Mouse (Mus musculus) myocyte (in vitro differentiated cells): ENCODE data around the gene Magel2.

ENCODE experiments used
- CEBPB ChIP-seq: IDR thresholded peaks from 2 replicates; pipeline ENCODE4 v1.6.1; 2011; ENCODE audit warnings: mild to moderate bottlenecking, moderate library complexity; ENCODE audit not compliant: poor library complexity, insufficient read depth, severe bottlenecking
- E2F4 ChIP-seq: IDR thresholded peaks from one replicate; pipeline ENCODE4 v1.6.1; 2011; ENCODE audit warnings: mild to moderate bottlenecking, control low read depth, moderate library complexity; ENCODE audit not compliant: insufficient read depth
- MAX ChIP-seq: IDR thresholded peaks from one replicate; pipeline ENCODE4 v1.6.1; 2011; ENCODE audit warnings: low read depth, mild to moderate bottlenecking, control low read depth
- MYOD1 ChIP-seq, 3 experiments: IDR thresholded peaks; one replicate each; pipeline ENCODE4 v1.6.1; 2011; ENCODE audit warnings: control low read depth in 2 of 3, low read depth in 2 of 3, mild to moderate bottlenecking in 2 of 3, moderate library complexity in 1 of 3; ENCODE audit not compliant: insufficient read length in 2 of 3, control insufficient read depth in 1 of 3
- POLR2A ChIP-seq: IDR thresholded peaks from one replicate; pipeline ENCODE4 v1.6.1; 2011; ENCODE audit warnings: low read depth, mild to moderate bottlenecking, control low read depth, moderate library complexity; ENCODE audit not compliant: insufficient read length
- POLR2AphosphoS2 ChIP-seq: IDR thresholded peaks from one replicate; pipeline ENCODE4 v1.6.1; 2011; ENCODE audit warnings: low read depth, control low read depth; ENCODE audit not compliant: insufficient read length

GRCm38 (mm10) chr7:62378529-62378928, 1.7 kb downstream of the Magel2 start:
- TF ChIP-seq POLR2A (no peak), E2F4 (no peak), MAX (no peak), MYOD1 (IDR thresholded peaks at IDR 0.05; ENCODE audit: control insufficient read depth in 1 of 3, insufficient read length in 2 of 3, low read depth in 2 of 3) (no peak), POLR2AphosphoS2 (no peak), CEBPB (no peak)
